Mouse (Mus musculus) heart, embryonic 16.5 days (tissue): ENCODE data around the gene Tnfaip1. TPM values are rescaled to one million over a fixed set of nuclear protein-coding genes. Genes with fewer than 3 reads are reported as not detected.
"Not testable (repeated sequence)": the region's sequence is repeated elsewhere in the genome, so short reads cannot be mapped to it uniquely, and the experiment has no call there.

Experiments
- ATAC-seq: fragments of 200-750 bp; cut with Nextera tagmentation; replicated peaks from 2 replicates; pipeline ENCODE4 v1.8.0; 2017; ENCODE audit warnings: moderate number of reproducible peaks; ENCODE audit not compliant: insufficient read depth, low FRiP score; ENCODE audit errors: extremely low read depth
- H3K27ac ChIP-seq: fragments of 300-500 bp; sonication (generic); 2 replicates; pipeline ENCODE4 v1.5.1; 2014; ENCODE audit warnings: mild to moderate bottlenecking, low read length, control low read depth, moderate library complexity
- H3K27me3 ChIP-seq: fragments of 300-500 bp; sonication (generic); 2 replicates; pipeline ENCODE4 v1.6.1; 2014; ENCODE audit warnings: low read length, mixed read lengths; ENCODE audit not compliant: control insufficient read depth, insufficient read depth
- H3K36me3 ChIP-seq: fragments of 300-500 bp; sonication (generic); 2 replicates; pipeline ENCODE4 v1.6.1; 2014; ENCODE audit not compliant: control insufficient read depth, insufficient read depth
- H3K4me1 ChIP-seq: fragments of 300-500 bp; sonication (generic); 2 replicates; pipeline ENCODE4 v1.6.1; 2014; ENCODE audit warnings: low read length, mixed read lengths; ENCODE audit not compliant: control insufficient read depth, insufficient read depth
- H3K4me2 ChIP-seq: fragments of 300-500 bp; sonication (generic); 2 replicates; pipeline ENCODE4 v1.6.1; 2014; ENCODE audit warnings: low read depth, mild to moderate bottlenecking, control low read depth, low read length
- H3K4me3 ChIP-seq: fragments of 300-500 bp; sonication (generic); 2 replicates; pipeline ENCODE4 v1.5.1; 2014; ENCODE audit warnings: mild to moderate bottlenecking, control low read depth, low read length
- H3K9ac ChIP-seq: fragments of 300-500 bp; sonication (generic); 2 replicates; pipeline ENCODE4 v1.6.1; 2014; ENCODE audit warnings: low read length, control low read depth
- H3K9me3 ChIP-seq: fragments of 300-500 bp; sonication (generic); replicated peaks from 2 replicates; pipeline ENCODE4 v1.6.1; 2016; ENCODE audit warnings: low read length; ENCODE audit not compliant: control insufficient read depth
- WGBS: fragments of 180-500 bp; shearing (Covaris S2); extraction: QIAGEN DNeasy Blood & Tissue Kit; methylation state at CpG from one replicate; pipeline ENCODE4 v1.1.7; 2014; 5-methylcytosine and 5-hydroxymethylcytosine counted together
- polyA plus RNA-seq: library from polyadenylated mRNA; unstranded; fragments of >200 nt; fragmentation: Nextera tagmentation; extraction: Ambion mirVana; gene quantifications from 2 replicates; pipeline ENCODE4 v1.2.1, GENCODE M21; 2015

The Tnfaip1 gene
- polyA plus RNA-seq, 1 experiment from 2014 or later: 70.5 TPM

DNA sequence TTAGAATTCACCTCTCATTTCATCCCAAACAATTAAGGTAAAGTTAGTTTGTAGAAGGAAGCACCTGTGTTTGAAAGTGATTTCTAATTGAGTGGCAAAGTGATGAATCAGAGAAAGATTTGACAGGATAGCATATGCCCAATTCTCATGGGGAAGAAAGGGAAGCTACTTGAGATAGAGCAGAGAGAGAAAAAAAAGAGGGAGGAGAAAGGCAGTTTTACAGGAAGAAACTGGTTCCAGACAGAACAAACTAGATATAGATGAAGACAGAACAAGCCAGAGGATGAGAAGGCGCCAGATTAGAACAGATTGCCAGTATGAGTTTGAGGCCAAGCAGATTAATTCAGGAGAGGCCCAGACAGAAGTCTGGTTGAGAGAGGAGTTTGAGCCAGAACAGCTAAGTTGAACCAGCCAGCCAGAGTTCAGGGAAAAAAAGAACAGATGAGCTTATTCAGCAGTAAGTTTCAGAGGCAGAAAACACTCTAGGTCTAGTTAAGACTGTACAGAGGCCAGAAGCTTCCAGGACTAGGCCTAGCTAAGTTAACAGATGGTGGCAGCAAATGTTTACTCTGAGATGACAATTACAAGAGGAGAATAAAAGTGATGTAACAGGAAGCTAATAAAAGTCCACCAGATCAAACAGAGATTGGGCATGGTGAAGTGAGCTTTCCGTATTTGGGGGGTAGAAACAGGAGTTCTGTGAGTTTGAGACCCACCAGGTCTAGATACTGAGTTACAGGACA is 11.8 kb upstream of the Tnfaip1 start:
- Histone ChIP-seq H3K4me3 (no peak overlapping the region), H3K4me1 (peaks cover 12% of the 10 kb centered on the region), H3K36me3 (peaks cover 7% of the 10 kb centered on the region), H3K27me3 (no peaks in the 10 kb centered on the region), H3K4me2 (no peak overlapping the region), H3K9me3 (no peaks in the 10 kb centered on the region), H3K9ac (no peak overlapping the region), H3K27ac (no peak overlapping the region)
- 79% methylated on average over 2 of the region's 2 CpGs for WGBS
- ATAC-seq: no peak

DNA sequence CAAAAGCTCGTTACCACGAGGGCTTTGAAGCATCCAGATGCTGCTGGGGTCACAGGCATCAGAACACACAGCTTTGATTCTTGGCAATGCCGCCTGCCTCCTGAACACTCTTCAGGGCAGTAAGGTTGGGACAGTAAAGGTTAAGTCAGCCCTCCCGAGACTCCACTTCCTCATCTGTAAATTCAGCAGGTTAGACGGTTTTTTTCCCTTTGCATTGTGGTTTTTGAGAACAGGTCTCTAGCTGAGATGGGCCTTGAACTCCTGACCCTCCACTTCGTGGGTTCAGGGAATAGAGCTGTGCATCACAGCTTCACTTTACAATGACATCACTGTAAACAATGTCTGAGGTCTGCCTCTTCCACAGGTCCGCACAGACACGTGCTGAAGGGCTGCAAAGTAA is 9.0 kb upstream of the Tnfaip1 start:
- H3K4me2 ChIP-seq: no peak overlapping the region
- WGBS: 58% methylated on average over 8 of the region's 8 CpGs
- no peak overlapping the region for H3K4me3 ChIP-seq
- H3K9me3 ChIP-seq: no peaks in the 10 kb centered on the region
- peaks cover 18% of the 10 kb centered on the region for H3K36me3 ChIP-seq
- H3K27ac ChIP-seq: no peak overlapping the region
- peaks cover 9% of the 10 kb centered on the region for H3K4me1 ChIP-seq
- no peaks in the 10 kb centered on the region for H3K27me3 ChIP-seq
- H3K9ac ChIP-seq: no peak overlapping the region
- ATAC-seq: no peak

DNA sequence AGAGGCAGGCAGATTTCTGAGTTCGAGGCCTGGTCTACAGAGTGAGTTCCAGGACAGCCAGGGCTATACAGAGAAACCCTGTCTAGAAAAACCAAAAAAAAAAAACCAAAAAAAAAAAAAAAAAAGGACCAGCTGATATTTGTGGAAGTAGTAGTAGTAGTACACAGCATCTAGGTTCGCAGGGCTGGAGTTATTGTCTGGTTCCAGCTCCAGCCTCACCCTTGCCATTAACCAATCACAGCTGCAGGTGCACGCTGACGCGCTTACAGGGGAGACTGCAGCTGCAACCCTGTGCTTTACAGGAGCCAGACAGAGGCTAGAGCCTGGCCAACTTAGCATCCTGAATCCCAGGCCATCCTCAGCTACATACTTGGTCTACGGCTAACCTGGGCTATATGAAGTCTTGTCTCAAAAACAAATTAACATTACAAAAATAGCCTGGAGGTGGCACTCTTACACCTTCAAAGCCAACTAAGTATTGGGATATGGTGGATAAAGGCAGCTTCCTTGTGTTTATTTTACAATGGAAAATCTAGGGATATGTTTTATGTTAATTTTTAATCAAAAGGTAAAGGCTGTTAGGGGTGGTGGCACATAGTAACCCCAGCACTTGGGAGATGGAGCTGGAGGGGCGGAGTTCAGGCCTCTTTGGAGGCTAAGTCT is 8.4 kb upstream of the Tnfaip1 start:
- H3K4me1 ChIP-seq: peaks cover 6% of the 10 kb centered on the region
- no peak overlapping the region for H3K4me3 ChIP-seq
- H3K9me3 ChIP-seq: no peaks in the 10 kb centered on the region
- 88% methylated on average over 7 of the region's 7 CpGs for WGBS
- no peak overlapping the region for H3K4me2 ChIP-seq
- no peak overlapping the region for H3K9ac ChIP-seq
- no peaks in the 10 kb centered on the region for H3K27me3 ChIP-seq
- no peak overlapping the region for H3K27ac ChIP-seq
- H3K36me3 ChIP-seq: peaks cover 24% of the 10 kb centered on the region
- no peak for ATAC-seq

DNA sequence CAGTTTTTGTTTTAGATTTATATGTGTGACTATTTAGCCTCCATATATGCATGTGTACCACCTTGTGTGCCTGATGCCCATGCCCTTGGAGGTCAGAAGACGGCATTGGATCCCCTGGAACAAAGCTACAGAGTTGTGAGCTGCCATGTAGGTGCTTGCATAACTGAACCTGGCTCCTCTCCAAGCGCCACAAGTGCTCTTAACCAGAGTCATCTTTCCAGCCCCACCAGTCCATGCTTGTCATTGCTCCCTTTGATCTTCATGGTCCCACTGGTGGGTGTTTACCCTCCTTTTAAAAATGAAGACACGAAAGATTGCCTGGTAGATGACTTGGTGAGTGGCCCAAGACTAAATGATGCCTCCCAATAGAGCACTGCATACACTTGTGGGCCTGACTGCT is 4.2 kb upstream of the Tnfaip1 start:
- 77% methylated on average over 3 of the region's 3 CpGs for WGBS
- Histone ChIP-seq H3K27me3 (no peaks in the 10 kb centered on the region), H3K36me3 (peaks cover 35% of the 10 kb centered on the region), H3K4me3 (no peak overlapping the region), H3K27ac (no peak overlapping the region), H3K4me1 (peaks cover 10% of the 10 kb centered on the region), H3K4me2 (no peak overlapping the region), H3K9me3 (no peaks in the 10 kb centered on the region), H3K9ac (no peak overlapping the region)
- no peak for ATAC-seq

DNA sequence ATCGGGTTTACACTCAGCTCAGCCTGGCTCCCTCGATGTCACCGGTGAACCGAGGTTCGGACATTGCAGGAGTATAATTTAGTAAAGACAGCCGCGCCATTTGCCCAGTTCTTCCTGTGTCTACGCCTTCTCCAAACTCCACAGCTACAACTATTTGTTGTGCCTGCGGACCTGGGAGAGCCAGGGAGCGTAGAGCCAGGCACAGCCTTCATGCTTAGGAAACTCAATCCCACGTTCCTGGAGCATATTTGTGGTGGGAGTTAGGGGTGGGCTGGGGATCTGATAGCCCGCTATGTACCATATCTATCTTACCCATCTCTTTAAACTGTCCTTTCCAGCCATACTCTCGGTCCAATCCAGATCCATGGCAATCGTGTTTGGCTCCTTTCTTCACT is 555 bp upstream of the Tnfaip1 start:
- peak overlapping the region; percentile 80 for H3K4me3 ChIP-seq
- peaks cover 20% of the 10 kb centered on the region for H3K4me1 ChIP-seq
- H3K36me3 ChIP-seq: peaks cover 25% of the 10 kb centered on the region
- peak overlapping the region; percentile 86 for H3K4me2 ChIP-seq
- WGBS: under 1% methylated on average over 14 of the region's 14 CpGs
- peak overlapping the region; percentile 83 for H3K27ac ChIP-seq
- no peaks in the 10 kb centered on the region for H3K27me3 ChIP-seq
- ATAC-seq: 0 out of 2 replicates have a peak, but pooled peaks have one; percentile 1
- no peaks in the 10 kb centered on the region for H3K9me3 ChIP-seq
- peak overlapping the region; percentile 88 for H3K9ac ChIP-seq

DNA sequence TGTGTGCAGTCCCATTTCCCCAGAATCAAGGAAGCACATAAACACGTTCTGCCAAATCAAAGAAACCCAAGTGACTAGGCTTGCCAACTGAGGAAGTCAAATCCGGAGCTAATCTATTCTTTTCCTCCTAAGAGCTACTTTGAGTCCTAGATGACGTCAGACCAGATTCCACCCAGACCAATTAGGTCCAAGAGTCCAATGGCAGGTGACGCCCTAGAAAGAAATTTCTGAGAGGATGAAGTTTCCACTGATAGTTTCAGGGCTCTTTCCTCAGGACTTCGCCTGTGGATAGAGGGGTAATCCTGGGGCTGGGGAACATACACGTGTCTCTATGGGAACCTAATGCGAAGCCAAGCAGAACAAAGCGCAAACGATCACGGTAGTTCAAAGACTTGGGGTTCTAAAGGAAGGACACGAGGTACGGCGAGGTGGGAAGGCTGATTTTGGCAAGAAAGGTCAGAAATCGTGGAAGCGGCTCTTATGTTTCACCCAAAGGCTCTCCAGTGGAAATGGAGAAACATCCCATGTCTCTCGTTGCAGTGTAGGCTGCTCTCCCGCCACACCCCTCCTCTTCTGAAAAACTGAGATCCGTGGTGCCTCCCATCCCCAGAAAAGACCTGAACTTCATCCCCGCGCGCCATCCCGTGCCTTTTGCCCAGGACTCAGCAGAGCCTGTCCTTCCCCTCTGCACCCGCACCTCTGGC is 604 bp downstream of the Tnfaip1 start:
- Histone ChIP-seq H3K4me3 (peak overlapping the region; percentile 80), H3K27me3 (no peaks in the 10 kb centered on the region), H3K9me3 (no peaks in the 10 kb centered on the region), H3K4me2 (peak overlapping the region; percentile 82), H3K4me1 (peaks cover 20% of the 10 kb centered on the region), H3K36me3 (peaks cover 20% of the 10 kb centered on the region), H3K9ac (peak overlapping the region; percentile 85), H3K27ac (peak overlapping the region; percentile 94)
- ATAC-seq: peak; percentile 3; the same call in 1 of the 2 replicates
- 1% methylated on average over 23 of the region's 23 CpGs for WGBS

DNA sequence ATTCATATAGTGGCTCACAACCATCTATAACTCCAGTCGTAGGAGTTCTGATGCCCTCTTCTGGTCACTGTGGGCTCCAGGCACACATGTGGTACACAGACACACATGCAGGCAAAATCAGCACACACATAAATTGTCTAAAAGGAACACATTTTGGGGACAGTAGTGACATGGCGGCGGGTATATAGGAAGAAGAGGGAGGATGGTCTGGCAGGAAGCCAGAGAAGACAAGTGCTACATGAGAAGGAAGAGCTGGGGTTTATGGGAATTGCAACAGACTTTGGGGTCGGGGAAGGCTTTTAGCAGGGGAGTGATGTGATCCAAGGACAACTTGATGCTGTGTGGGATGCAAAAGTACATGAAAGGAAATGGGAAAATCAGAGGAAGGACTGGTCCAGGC is 1.6 kb downstream of the Tnfaip1 start:
- H3K27me3 ChIP-seq: no peaks in the 10 kb centered on the region
- no peak overlapping the region for H3K9ac ChIP-seq
- H3K4me2 ChIP-seq: peak overlapping the region; percentile 82
- peaks cover 20% of the 10 kb centered on the region for H3K4me1 ChIP-seq
- peak overlapping the region; percentile 94 for H3K27ac ChIP-seq
- WGBS: 77% methylated on average over 4 of the region's 4 CpGs
- peaks cover 16% of the 10 kb centered on the region for H3K36me3 ChIP-seq
- no peak for ATAC-seq
- peak overlapping the region; percentile 80 for H3K4me3 ChIP-seq
- no peaks in the 10 kb centered on the region for H3K9me3 ChIP-seq

DNA sequence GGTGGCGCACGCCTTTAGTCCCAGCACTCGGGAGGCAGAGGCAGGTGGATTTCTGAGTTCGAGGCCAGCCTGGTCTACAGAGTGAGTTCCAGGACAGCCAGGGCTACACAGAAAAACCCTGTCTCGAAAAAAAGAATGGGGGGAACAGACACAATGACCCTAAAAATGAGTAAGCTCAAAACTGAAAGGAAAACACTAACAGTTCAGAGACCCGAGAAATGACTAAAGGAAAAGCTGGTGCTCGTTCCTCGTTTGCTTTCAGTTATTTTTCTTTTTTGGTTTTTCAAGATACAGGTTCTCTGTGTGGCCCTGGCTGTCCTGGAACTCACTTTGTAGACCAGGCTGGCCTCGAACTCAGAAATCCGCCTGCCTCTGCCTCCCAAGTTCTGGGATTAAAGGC is 4.6 kb downstream of the Tnfaip1 start:
- H3K27ac ChIP-seq: peak overlapping the region; percentile 82
- not testable (repeated sequence) for H3K4me1 ChIP-seq, H3K4me2 ChIP-seq, H3K4me3 ChIP-seq, ATAC-seq, H3K27me3 ChIP-seq, H3K9me3 ChIP-seq, H3K9ac ChIP-seq
- WGBS: 76% methylated on average over 10 of the region's 10 CpGs
- peaks cover 32% of the 10 kb centered on the region for H3K36me3 ChIP-seq

DNA sequence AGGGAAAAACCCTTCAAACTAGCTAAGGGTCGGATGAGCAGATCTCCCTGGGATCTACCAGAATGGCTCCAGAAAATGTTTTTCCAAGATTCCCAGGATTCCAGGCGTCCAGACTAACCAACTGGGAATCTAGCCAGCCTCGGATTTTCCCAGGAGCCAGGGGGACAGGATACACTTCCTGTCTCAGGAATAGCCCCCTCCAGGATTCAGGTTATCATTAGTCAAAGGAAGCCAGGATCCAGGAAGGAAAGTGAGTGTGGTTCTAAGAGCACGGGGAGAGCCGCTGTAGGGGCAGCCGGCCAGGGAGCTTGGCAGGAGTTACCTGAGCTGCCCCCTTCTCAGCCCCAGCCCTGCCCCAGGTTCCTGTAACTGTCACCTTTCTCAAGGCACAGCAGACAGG is 5.1 kb downstream of the Tnfaip1 start:
- Histone ChIP-seq H3K4me2 (no peak overlapping the region), H3K27me3 (no peaks in the 10 kb centered on the region), H3K4me1 (peaks cover 10% of the 10 kb centered on the region), H3K9me3 (no peaks in the 10 kb centered on the region), H3K9ac (no peak overlapping the region), H3K4me3 (no peak overlapping the region), H3K27ac (peak overlapping the region; percentile 82), H3K36me3 (peaks cover 34% of the 10 kb centered on the region)
- ATAC-seq: no peak
- 41% methylated on average over 6 of the region's 6 CpGs for WGBS
